Mouse (Mus musculus): ENCODE data around the gene Trim7.
"Not testable (repeated sequence)": the region's sequence is repeated elsewhere in the genome, so short reads cannot be mapped to it uniquely, and the experiment has no call there.

Gene Trim7

DNA sequence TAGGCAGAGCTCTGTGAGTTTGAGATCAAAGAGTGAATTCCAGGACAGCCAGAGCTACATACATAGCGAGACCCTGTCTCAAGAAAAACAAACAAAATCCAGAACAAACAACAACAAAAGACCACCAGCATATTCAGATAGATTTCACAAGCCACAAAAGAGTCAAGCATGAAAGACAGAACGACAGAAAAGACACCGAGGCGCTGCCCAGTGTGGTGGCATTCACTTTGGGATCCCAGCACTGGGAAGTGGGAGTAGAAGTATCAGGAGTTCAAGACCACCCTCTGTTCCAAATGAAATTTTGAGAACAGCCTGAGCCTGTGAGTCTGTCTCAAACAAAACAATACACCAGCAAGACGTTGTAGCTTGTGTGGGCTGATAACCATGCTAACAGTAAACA, 20.9 kb downstream of the Trim7 start:
- no peak for DNase-seq (ENCODE audit: low spot score in 2 of 2)

DNA sequence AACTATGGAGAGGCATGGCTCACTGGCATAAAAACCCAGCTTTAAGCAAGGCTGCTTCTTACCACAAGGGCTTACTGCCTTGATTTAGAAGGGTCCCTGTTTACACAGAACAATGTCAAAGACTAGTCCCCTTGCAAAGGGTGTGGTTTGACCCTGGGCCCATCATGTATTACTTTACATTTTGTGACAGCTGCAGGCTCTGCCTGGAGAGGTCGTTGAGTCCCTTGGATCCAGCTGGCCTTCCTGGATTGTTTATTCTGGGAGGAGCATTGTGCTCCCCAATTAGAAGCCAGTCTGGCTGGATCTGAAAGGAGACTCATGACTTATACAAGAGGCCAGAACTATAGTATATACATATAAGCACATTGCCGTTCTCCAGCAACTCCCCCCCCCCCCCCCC, 24.3 kb downstream of the Trim7 start:
- no peak for DNase-seq (ENCODE audit: low spot score in 2 of 2)

DNA sequence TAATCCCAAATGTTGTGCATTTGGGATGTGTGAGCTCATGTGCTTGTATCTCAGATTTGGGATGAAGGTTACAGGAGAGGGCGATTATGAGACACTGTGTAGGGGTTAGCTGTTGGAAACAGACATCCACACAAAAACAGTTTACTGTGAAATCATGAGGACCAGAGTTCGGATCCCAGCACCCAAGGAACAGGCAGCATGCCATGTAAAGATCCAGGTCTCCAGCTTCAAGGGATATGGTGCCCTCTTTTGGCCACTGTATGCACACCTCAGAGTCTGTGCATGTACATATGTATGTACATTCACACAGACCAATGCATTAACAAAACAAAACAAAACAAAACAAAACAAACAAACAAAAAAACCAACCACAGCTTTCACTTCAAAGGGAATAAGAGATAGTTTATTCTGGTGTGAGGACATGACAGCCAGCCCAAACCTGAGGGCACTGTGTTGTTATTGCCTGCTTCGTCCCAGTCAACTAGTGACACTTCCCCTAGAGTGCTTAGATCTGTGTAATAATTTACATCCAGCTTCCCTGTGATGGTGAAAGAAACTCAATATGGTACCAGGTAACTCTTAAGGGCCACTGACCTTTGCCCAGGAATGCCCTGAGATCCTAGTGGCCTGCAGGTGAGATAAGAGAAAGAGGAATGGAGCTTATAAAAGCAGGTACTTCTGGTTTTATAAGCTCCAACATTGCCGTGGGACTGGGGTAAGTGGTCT, 25.5 kb downstream of the Trim7 start:
- DNase-seq (ENCODE audit: low spot score in 2 of 2), result no peak

DNA sequence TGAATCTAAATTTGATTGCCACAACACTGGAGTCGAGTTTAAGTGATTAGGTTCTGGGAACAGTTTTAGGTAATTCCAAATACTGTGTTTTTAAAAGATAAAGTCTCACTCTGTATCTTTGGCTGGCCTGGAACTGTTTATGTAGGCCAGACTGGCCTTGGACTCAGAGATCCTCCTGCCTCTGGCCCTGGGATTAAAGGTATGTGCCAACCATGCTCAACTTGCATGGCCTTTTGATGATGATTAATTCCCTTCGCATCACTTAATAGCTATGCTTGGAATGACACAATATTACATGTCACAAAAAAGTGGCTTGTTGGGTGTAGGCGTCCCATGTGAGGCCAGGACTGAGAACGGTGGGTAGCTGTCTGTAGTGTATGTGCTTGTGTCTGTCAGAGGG, 26.2 kb downstream of the Trim7 start:
- DNase-seq (ENCODE audit: low spot score in 2 of 2), result no peak

DNA sequence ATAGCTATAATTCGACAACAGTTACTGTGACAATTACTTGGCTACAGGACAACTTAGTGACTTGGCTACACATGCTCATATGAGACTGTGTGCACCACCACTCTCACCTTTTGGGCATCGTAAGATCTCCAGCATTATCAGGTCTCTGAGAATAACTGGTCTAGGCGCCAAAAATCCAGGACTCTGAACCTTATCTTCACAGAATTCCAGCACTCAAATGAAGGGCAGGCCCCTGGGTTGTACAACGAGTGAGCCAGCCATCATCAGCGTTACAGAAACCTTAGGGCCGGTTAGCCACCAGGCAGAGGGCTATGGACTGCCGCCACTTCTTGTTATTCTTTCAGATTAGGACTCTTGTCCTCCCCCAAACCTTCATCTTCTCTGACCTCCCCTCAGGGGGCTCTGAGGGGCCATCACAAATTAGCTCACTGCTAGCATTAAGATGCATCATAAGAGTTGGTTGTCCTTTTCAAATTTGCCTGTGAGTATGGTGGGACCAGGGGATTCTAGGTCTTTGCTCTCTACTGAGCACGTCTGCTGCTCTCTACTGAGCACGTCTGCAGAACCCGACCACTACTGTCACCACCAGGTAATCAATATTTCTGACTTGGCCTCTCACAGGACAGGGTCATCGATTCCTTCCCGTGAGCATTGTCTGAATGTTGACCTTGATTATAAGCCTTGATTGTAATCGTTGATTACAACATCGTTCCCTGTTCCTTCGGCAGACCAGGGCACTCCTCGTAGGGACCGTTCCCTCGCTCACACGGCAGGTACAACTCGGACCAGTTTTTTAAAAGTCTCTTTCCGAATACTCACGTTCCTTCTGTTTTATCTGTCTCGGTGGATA, 26.9 kb downstream of the Trim7 start:
- DNase-seq (ENCODE audit: low spot score in 2 of 2), result no peak

DNA sequence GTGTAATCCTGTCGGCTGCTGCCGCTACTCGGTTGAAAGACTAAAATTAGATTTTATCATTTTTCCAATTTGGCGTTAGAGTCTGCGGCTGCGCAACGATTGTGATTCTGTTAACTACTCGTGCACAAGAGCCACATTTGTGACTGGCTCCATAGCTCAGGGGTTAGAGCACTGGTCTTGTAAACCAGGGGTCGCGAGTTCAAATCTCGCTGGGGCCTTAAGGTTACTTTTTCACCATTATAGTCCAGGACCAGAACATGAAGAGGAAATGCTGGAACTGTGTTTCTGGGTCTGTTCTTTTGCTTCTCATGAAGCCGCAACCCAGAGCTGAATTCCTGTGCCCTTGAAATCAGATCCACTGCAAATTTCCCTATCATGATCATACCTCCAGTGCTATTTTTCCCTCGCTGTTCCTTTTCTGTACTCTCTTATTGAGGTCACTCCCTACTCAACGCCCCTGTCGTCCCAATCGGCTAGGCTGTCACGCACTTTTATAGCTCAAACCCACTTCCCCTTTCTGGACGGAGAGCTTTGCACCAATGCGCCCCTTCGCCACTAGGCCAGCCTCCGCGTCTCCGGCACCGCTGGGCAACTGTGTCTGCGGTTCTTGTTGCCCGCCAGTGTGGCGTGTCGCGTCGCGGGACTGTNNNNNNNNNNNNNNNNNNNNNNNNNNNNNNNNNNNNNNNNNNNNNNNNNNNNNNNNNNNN, 27.7 kb downstream of the Trim7 start:
- DNase-seq (ENCODE audit: low spot score in 2 of 2), result peak; percentile 89 to 90

DNA sequence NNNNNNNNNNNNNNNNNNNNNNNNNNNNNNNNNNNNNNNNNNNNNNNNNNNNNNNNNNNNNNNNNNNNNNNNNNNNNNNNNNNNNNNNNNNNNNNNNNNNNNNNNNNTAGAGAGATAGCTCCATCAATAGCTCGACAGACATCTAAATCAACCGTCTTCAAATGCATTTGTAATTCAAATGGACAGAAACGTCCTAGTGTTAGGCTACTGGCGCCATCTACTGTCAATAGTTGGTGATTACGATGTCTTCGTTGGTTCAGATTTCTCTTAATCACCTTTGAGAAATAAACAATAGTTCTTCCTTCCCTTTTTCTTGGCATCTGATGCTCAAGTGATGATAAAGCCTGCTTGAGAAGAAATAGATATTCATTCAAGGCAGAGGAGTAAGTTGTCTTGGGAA, 33.1 kb downstream of the Trim7 start:
- peak in 1 of 2 experiments; percentile 17 for DNase-seq (ENCODE audit: low spot score in 2 of 2)

DNA sequence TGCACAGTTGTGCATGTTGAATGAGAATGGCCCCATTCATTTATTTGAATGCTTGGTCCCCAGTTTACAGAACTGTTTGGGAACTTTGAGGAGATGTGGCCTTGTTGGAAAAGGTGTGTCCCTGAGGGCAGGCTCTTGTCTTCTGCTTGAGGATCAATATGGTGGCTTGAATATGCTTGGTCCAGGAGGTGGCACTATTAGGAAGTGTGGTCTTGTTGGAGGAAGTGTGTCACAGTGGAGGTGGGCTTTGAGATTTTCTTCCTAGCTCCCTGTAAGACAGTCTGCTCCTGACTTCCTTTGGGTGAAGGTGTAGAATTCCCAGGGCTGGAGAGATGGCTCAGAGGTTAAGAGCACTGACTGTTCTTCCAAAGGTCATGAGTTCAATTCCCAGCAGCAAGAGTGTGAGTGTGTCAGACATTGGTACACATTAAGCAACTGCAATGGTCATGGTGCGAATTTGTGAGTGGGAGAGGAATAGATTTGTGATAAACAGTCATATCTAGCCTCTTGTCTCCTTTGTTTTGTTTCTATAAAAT, 36.9 kb downstream of the Trim7 start:
- DNase-seq (ENCODE audit: low spot score in 2 of 2), result no peak

DNA sequence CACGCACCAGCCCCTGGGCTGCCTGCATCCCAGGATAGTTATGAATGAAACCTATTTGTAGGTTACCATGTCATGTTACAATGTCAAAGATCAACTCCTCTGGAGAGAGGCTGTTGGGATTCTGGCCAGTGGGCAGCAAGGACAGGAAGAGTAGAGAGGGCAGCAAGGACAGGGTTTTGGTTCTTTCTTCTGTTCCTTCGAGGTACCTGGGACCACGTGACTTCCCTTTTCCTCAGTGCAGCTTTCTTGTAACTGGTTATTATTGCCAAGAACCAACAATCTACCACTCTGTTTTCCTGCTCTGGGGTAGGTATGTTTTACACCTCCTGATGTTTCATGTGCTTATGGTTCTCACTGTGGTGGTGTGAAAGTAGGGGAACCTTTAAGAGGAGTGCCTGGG, 37.9 kb downstream of the Trim7 start:
- DNase-seq (ENCODE audit: low spot score in 2 of 2), result no peak

DNA sequence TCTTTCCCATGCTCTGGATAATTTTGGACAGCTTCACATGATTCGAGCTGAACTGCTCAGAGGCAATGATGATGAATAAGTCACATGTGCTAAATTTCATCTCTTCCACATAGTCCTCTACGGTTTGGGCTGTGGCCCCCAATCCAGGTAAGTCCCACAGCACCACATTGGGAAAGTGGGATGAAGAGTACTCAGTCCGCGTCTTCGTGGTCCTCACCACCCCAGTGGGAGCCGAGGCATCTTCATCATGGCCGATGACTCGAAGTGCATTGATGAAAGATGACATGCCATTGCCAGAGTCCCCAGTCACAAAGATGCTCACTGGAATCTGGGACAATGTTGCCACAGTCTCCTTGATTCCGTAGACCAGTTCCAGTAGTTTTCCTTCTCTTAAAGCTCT, 40.5 kb downstream of the Trim7 start:
- no peak for DNase-seq (ENCODE audit: low spot score in 2 of 2)

DNA sequence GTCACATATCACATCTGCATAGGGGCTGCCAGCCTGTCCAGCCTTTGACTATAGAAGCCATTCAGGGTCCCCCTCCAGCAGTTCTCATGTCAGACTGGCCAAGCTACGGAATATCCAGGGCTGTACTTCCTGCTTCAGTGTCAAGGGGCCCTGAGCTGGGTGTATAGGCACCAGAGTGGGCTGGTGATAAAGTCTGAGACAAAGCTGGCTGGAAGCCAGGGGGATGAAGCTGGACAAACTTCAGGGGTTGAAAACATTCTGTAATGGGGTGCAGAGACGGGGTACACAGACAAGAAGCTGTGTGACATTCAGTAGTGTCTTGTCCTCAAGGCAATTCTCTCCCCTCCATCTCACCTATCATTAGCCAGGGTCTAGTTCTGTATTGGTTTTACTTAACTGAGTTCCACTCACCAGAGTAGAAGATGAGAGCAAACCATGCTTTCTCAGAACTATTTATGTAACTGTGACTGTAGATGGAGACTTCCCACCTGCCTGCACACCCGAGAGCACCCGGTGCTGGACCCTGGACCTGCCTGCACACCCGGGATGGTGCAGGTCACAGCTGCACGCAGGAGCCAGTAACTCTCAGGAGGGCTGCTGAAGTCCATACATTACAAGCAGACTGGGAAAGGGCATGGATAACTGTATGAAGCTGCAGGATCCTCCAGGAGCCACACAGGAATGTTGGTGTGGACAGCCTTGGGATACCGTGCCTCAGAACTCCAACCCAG, 43.6 kb downstream of the Trim7 start:
- no peak for DNase-seq (ENCODE audit: low spot score in 2 of 2)

DNA sequence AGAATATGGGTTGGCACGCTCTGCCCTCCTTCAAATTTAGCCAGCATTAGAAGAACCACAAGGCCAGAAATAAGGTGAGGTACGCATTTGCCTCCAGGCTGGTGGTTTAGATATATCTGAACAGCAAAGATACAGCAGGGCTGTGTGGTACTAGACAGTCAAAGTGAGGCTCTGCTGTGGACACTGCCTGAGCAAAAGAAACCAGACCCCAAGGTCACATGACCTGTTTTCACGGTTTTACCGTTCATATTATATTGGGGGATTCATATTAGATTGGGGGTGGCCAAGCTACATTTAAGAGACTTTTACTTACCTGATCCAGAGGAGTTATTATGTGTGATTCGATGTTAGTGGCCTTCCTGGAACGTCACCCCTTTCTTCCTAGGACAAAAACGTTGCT, 44.8 kb downstream of the Trim7 start:
- DNase-seq (ENCODE audit: low spot score in 2 of 2), result no peak

DNA sequence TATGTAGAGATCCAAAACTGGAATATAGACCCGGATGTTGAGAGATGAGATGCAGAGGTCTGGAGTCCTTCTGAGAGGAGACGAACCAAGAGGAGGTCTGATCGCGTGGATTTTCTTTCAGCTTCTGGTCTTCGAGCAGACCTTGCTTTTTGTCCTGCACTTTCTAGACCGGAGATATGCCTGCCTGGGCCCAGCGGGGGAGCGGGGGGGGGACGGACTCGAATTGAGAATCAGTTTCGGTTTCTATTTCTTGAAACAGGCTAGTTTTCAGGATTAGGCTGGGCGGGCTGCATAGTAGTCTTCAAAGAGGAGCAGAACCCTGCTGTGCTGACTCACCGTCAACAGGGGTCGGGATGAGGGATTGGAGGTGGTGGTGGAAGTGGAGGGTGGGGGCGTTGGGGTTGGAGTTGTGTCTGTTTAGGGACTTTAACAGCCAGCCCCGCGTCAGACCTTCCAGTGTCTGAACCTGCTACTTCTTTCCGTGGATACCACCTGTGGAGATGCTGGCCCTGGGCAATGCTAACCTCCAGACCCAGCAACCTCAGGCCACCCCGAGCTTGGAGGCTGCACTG, 45.3 kb downstream of the Trim7 start, which contains the start of gene Irgm1:
TSS of gene Irgm1 (minus strand) at position 483 of the 572 bp plus-strand sequence.
- DNase-seq (ENCODE audit: low spot score in 2 of 2), result no peak

DNA sequence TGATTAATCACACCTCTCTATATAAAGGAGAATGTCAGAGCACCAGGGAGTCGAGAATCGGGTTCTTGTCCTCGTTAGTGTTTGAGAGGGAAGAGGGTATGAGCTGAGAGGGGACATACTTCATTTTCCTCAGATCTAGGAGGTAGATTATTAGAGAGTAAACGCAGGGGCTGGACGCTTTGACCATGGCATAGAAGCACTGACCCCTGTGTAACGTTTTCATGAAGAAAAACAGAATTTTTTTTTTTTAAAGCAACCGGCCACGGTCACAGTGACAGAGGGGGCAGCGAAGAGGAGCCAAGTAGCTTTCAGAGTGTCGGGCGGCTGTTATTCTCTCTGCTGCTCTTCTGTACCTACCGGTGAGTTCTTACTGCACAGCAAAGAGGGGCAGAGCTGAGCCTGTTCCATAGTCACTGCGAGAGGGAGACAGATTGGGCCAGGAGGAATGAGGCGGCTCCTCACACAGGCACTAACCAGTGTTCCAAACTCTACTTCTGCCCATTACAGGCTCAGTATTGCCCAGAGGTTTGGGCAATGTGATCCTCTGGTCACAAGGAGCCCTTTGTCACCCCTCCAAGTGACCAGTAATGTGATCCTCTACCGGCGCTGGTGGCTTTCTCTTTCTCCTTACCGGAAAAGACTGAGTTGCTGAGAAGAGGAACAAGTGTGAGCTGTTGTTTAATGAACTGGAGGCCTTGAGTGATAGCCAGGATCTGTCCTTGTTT, 46.0 kb downstream of the Trim7 start:
- no peak for DNase-seq (ENCODE audit: low spot score in 2 of 2)

DNA sequence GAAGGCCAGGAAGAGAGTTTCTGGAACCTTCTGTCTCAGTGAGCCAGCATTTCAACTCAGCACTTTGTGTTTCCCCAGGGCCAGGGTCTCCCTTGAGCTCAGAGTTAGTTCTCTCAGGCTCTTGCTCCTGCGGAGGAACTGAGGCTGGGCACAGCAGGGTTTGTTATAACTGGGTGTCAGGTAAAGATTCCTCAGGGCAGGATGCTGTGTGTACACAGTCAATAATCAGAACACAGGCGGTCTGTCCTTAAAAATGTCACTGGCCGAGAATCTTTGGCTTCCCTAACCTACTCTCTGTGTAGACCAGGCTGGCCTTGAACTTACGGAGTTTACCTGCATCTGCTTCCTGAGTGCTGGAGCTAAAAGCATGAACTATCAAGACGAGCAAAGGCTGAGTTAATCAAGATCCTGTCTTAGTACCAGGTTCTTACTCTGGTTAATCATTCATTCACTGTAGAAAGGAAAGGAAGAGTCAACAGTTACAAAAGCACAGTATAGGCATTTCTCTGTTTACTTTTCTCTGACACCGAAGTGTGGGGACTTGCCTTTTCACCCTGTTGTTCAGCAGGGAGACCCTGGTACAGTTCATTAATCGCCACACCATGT, 46.9 kb downstream of the Trim7 start:
- DNase-seq (ENCODE audit: low spot score in 2 of 2), result no peak

DNA sequence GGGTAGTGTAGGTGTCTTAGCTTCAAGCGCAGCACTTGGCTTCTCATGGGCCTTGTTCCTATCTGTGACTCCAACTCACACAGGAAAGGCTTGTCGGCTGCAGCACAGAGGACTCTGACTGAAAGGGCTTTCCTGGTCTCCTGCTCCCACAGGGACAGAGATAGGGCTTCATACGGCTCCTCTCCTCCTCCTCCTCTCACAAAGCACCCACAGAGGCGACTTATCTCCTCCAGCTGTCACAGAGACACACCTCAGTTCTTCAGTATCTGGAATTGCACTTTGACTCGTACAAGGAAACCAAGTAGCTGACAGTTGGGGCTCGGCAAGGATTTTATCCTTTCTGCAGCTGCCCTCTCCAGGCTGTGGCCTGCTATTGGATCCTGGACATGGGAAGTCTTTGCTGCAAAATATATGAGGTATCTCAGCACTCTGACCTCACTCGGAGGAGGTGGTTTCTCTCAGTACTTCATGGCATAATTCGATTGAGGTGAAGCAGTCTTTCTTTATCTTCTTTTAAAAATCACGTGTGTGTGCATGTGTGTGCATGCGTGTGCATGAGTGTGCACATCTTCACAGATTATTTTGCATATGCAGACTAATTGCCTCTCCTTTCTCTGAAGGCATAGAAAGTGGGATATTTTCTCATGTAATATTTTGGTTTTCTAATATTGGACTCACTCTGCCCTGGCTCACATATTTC, 47.8 kb downstream of the Trim7 start:
- DNase-seq (ENCODE audit: low spot score in 2 of 2), result no peak

DNA sequence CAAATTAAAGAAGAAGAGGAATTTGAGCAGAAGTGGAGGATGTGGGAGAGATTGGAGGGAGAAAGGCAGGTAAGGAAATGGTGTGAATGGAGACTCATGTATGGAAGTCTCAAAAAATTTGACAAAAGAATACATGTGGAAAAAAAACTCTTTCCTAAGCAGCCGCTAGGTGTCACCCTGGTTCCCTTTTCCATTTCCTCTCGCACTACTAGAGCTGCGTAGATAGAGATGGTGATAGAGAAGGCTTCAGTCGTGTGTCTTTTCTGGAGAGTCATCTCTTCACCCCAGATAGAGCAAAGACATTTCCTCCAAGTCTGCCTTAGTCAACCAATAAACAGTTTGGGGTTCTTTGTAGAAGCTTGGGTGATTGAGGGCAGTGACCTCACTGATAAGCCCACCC, 48.5 kb downstream of the Trim7 start:
- no peak for DNase-seq (ENCODE audit: low spot score in 2 of 2)

DNA sequence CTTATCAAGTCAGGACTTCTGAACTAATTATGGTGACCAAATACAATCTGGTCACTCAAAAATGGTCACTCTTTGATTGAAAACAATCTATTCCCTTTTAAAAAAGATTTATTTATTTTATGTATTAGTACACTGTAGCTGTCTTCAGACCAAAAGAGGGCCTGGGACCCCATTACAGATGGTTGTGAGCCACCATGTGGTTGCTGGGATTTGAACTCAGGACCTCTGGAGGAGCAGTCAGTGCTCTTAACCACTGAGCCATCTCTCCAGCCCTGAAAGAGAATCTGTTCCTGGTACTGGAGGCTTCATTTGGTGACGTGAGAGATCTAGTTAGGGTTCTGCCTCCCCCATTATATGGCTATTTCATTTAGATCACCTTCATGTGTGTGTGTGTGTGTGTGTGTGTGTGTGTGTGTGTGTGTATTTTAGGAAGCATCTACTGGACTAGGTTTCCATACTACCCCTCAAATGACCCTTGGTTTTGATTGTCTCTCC, 49.5 kb downstream of the Trim7 start:
- not testable (repeated sequence) for DNase-seq (ENCODE audit: low spot score in 2 of 2)

DNA sequence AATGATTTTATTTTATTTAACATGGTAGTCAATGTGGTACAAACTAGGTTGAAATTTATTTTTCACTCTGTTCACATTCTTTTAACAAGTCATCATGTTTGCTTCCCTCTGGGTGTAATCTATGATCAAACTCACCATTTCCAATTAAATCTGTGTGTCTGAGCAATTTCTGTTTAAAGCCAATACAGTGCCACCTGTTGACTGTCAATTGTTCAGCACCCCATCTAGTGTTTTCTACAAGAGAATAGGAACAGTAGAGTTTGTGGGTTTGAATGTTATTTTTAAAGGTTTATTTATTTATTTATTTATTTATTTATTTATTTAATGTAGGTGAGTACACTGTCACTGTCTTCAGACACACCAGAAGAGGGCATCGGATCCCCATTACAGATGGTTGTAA, 50.7 kb downstream of the Trim7 start:
- no peak for DNase-seq (ENCODE audit: low spot score in 2 of 2)

All from right cerebral cortex, postnatal 36 days (tissue).